Mouse (Mus musculus): ENCODE measurements around the gene Lin7a.

- TF ChIP-seq CTCF (IDR thresholded peaks at IDR 0.05; ENCODE audit: low read depth) = no peak
- TF ChIP-seq EP300 (optimal IDR thresholded peaks at IDR 0.05) = no peak
Measured at GRCm38 (mm10) chr10:107383825-107384224, 112.3 kb downstream of the Lin7a start.
